Mouse (Mus musculus) leukemia stem cell, adult 10-12 weeks (primary cell): ENCODE measurements around the gene Btbd35f22. TPM values are rescaled to one million over a fixed set of nuclear protein-coding genes. Genes with fewer than 3 reads are reported as not detected.

Experiments used
- polyA plus RNA-seq: library from polyadenylated mRNA; stranded (reverse); fragments of >175 nt; gene quantifications from 2 replicates; pipeline ENCODE4 v1.2.3, GENCODE M21; 2012; ENCODE audit warnings: low replicate concordance

Gene Btbd35f22
- not detected in 2 replicates for polyA plus RNA-seq

GRCm38 (mm10) chrX:32047529-32047928 is at the start of gene Btbd35f22:
Btbd35f22 (plus strand) TSS chrX:32047829.

Other genes with a start within 250 kb of the Btbd35f22 start
- gene Gm21637, start 85.8 kb upstream of the Btbd35f22 start, polyA plus RNA-seq, result not detected in 2 replicates
- gene Btbd35f2, start 230.6 kb downstream of the Btbd35f22 start, polyA plus RNA-seq, result not detected in 2 replicates